Mouse (Mus musculus): ENCODE data around the gene Dnah10.

GRCm38 (mm10) chr5:124812466-124812865 is 87.6 kb downstream of the Dnah10 start:
- TF ChIP-seq POLR2A (IDR thresholded peaks at IDR 0.05; ENCODE audit: low read depth, low read length) (no peak), CTCF (conservative IDR thresholded peaks at IDR 0.05; ENCODE audit: insufficient read depth, insufficient read length, low read depth, low read length) (no peak)
